Mouse (Mus musculus) heart, adult 2 months (tissue): ENCODE measurements at regions not wholly inside any gene's neighbourhood (a gene's known extent, or its start where the extent isn't known, plus 50 kb on each side); places are given as distances from the start of the nearest gene placed in this dataset.

Experiments used
- CTCF ChIP-seq: fragments of 200-600 bp; IDR thresholded peaks from 2 replicates; pipeline ENCODE4 v1.8.1; 2022; ENCODE audit warnings: antibody characterized with exemption, mild to moderate bottlenecking, moderate library complexity
- EP300 ChIP-seq: fragments of 200-500 bp; IDR thresholded peaks from 2 replicates; pipeline ENCODE4 v1.6.1; 2011; ENCODE audit warnings: low read depth, low read length, control low read depth; ENCODE audit not compliant: insufficient read depth
- POLR2A ChIP-seq: fragments of 200-500 bp; IDR thresholded peaks from 2 replicates; pipeline ENCODE4 v1.6.1; 2011; ENCODE audit warnings: mild to moderate bottlenecking, low read depth, low read length, control low read depth; ENCODE audit not compliant: insufficient read depth

DNA sequence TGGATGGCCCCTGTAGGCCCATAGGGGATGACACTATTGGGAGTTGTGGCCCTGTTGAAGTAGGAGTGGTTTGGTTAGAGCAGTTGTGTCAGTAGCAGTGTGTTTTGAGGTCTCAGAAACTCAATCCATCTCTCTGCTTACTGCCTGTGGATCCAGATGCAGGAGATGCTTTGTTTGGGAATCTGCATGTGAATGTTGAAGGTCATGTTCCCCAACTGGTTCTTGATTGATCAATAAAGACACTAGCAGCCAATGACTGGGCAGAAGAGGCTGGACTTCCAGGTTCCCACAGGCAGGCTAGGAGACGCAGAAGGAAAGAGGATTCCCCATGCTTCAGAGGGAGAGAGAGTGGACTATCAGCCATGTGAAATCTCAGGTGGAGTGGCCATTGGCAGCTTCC is 1309.9 kb downstream of the Gm37988 start:
- no peak for TF ChIP-seq CTCF
- no peak for TF ChIP-seq POLR2A
- no peak for TF ChIP-seq EP300
